Mouse (Mus musculus) left cerebral cortex, adult 2 months (tissue): Measurements from ENCODE around the gene Gm28171. TPM values are rescaled to one million over a fixed set of nuclear protein-coding genes. Genes with fewer than 3 reads are reported as not detected.
"Not testable (repeated sequence)": the region's sequence is repeated elsewhere in the genome, so short reads cannot be mapped to it uniquely, and the experiment has no call there.

Source experiments
- DNase-seq, 2 experiments: peaks; one replicate each; pipeline ENCODE4 v3.0.0; 2021 to 2022; ENCODE audit warnings: low spot score in 2 of 2, mixed read lengths in 1 of 2; ENCODE audit errors: extremely low spot score in 1 of 2
- H3K27ac ChIP-seq: fragments of 200-600 bp; 2 replicates; pipeline ENCODE4 v1.8.1; 2022
- H3K4me3 ChIP-seq: fragments of 200-600 bp; 2 replicates; pipeline ENCODE4 v1.8.1; 2022
- intact Hi-C: fragments of 180-260 bp; cut with DNase I; formaldehyde crosslinking; loops from one replicate; pipeline ENCODE4 v1.15.1; 2025
- long read RNA-seq, 2 experiments: library from polyadenylated mRNA; stranded (forward); transcript quantifications; one replicate each; pipeline ENCODE4 v2.0.0; 2021; ENCODE audit warnings: borderline mapping rate in 2 of 2
- total RNA-seq, 2 experiments: library from RNA; stranded (reverse); gene quantifications; 2 replicates each; pipeline ENCODE4 v1.2.3; 2021

The Gm28171 gene
- total RNA-seq = not detected
- long read RNA-seq, experiment 1 = 0 reads
- long read RNA-seq, experiment 2 = 0 reads

- H3K4me3 ChIP-seq, DNase-seq, intact Hi-C loops, H3K27ac ChIP-seq: not testable (repeated sequence)
Measured at GRCm38 (mm10) chrY:5793095-5793494, at the start of gene Gm28171. Gene Gm28171, plus strand, starts transcription at chrY:5793395.

Other genes starting within 250 kb of the Gm28171 start
- not detected for gene Gm21854, start 136.4 kb upstream of the Gm28171 start, total RNA-seq
- gene Gm20914, start 67.4 kb upstream of the Gm28171 start, total RNA-seq = not detected
- gene Gm21778, start 149.1 kb downstream of the Gm28171 start, total RNA-seq = not detected